Mouse (Mus musculus): ENCODE results near the gene Pgm5. TPM values are rescaled to one million over a fixed set of nuclear protein-coding genes. Genes with fewer than 3 reads are reported as not detected.

Pgm5 gene
- polyA plus RNA-seq, 1 experiment from 2014 or later = 0.96 TPM

- no peak for DNase-seq (ENCODE audit: low spot score)
- peaks cover 28% of the 10 kb centered on the region for H3K4me1 ChIP-seq (replicated peaks; ENCODE audit: insufficient read depth, low read length)
- H3K4me3 ChIP-seq (replicated peaks; ENCODE audit: low read depth, low read length) = no peak overlapping the region
- H3K4me2 ChIP-seq (ENCODE audit: low read length) = 0 out of 2 replicates have a peak overlapping the region, but pooled peaks have one; percentile 36
- peak overlapping the region; percentile 77 for H3K27ac ChIP-seq
- no peaks in the 10 kb centered on the region for H3K27me3 ChIP-seq (ENCODE audit: insufficient read depth, low read length)
- no peaks in the 10 kb centered on the region for H3K9me3 ChIP-seq (replicated peaks; ENCODE audit: low read length)
- no peak for ATAC-seq (replicated peaks; ENCODE audit: low FRiP score, low read depth)
- H3K9ac ChIP-seq (ENCODE audit: low read depth, low read length) = no peak overlapping the region
- 63% methylated on average over 10 of the region's 10 CpGs for WGBS
- TF ChIP-seq CTCF (IDR thresholded peaks at IDR 0.05; ENCODE audit: low read depth) = no peak
- H3K36me3 ChIP-seq (ENCODE audit: insufficient read depth, low read length) = no peaks in the 10 kb centered on the region
Observed at GRCm38 (mm10) chr19:24673331-24673730, 188.3 kb downstream of the Pgm5 start.

GRCm38 (mm10) chr19:24672366-24672960 lies 189.2 kb downstream of the Pgm5 start:
- 36% methylated on average over 10 of the region's 10 CpGs for WGBS
- Histone ChIP-seq H3K9me3 (replicated peaks; ENCODE audit: low read length) (no peaks in the 10 kb centered on the region), H3K4me1 (replicated peaks; ENCODE audit: insufficient read depth, low read length) (peaks cover 28% of the 10 kb centered on the region), H3K36me3 (ENCODE audit: insufficient read depth, low read length) (no peaks in the 10 kb centered on the region), H3K27me3 (ENCODE audit: insufficient read depth, low read length) (no peaks in the 10 kb centered on the region), H3K4me2 (ENCODE audit: low read length) (no peak overlapping the region), H3K9ac (ENCODE audit: low read depth, low read length) (no peak overlapping the region), H3K27ac (peak overlapping the region; percentile 58), H3K4me3 (replicated peaks; ENCODE audit: low read depth, low read length) (no peak overlapping the region)
- DNase-seq (ENCODE audit: low spot score) = no peak
- no peak for ATAC-seq (replicated peaks; ENCODE audit: low FRiP score, low read depth)
- TF ChIP-seq CTCF (IDR thresholded peaks at IDR 0.05; ENCODE audit: low read depth) = no peak

GRCm38 (mm10) chr19:24671571-24671970 lies 190.1 kb downstream of the Pgm5 start:
- Histone ChIP-seq H3K4me3 (replicated peaks; ENCODE audit: low read depth, low read length) (no peak overlapping the region), H3K36me3 (ENCODE audit: insufficient read depth, low read length) (no peaks in the 10 kb centered on the region), H3K27ac (peak overlapping the region; percentile 58), H3K4me1 (replicated peaks; ENCODE audit: insufficient read depth, low read length) (peaks cover 28% of the 10 kb centered on the region), H3K4me2 (ENCODE audit: low read length) (no peak overlapping the region), H3K9ac (ENCODE audit: low read depth, low read length) (no peak overlapping the region), H3K27me3 (ENCODE audit: insufficient read depth, low read length) (no peaks in the 10 kb centered on the region), H3K9me3 (replicated peaks; ENCODE audit: low read length) (no peaks in the 10 kb centered on the region)
- TF ChIP-seq CTCF (IDR thresholded peaks at IDR 0.05; ENCODE audit: low read depth) = no peak
- 30% methylated on average over 3 of the region's 3 CpGs for WGBS
- DNase-seq (ENCODE audit: low spot score) (peak; percentile 78), ATAC-seq (replicated peaks; ENCODE audit: low FRiP score, low read depth) (peak; percentile 90)

GRCm38 (mm10) chr19:24667527-24667926 lies 194.1 kb downstream of the Pgm5 start:
- H3K4me2 ChIP-seq (ENCODE audit: low read length) = no peak overlapping the region
- H3K4me1 ChIP-seq (replicated peaks; ENCODE audit: insufficient read depth, low read length) = peaks cover 13% of the 10 kb centered on the region; the same call in 1 of the 2 replicates
- no peaks in the 10 kb centered on the region for H3K9me3 ChIP-seq (replicated peaks; ENCODE audit: low read length)
- H3K4me3 ChIP-seq (replicated peaks; ENCODE audit: low read depth, low read length) = no peak overlapping the region
- no peak overlapping the region for H3K27ac ChIP-seq
- H3K36me3 ChIP-seq (ENCODE audit: insufficient read depth, low read length) = no peaks in the 10 kb centered on the region
- no peak for ATAC-seq (replicated peaks; ENCODE audit: low FRiP score, low read depth)
- DNase-seq (ENCODE audit: low spot score) = no peak
- H3K27me3 ChIP-seq (ENCODE audit: insufficient read depth, low read length) = no peaks in the 10 kb centered on the region
- no peak overlapping the region for H3K9ac ChIP-seq (ENCODE audit: low read depth, low read length)
- WGBS = 77% methylated on average over 3 of the region's 3 CpGs
- no peak for TF ChIP-seq CTCF (IDR thresholded peaks at IDR 0.05; ENCODE audit: low read depth)

GRCm38 (mm10) chr19:24665771-24666170 lies 195.9 kb downstream of the Pgm5 start:
- 82% methylated on average over 11 of the region's 11 CpGs for WGBS
- TF ChIP-seq CTCF (IDR thresholded peaks at IDR 0.05; ENCODE audit: low read depth) = no peak

GRCm38 (mm10) chr19:24662346-24662745 lies 199.3 kb downstream of the Pgm5 start:
- H3K4me2 ChIP-seq (ENCODE audit: low read length) = no peak overlapping the region
- 90% methylated on average over 2 of the region's 2 CpGs for WGBS
- H3K4me1 ChIP-seq (replicated peaks; ENCODE audit: insufficient read depth, low read length) = no peaks in the 10 kb centered on the region
- ATAC-seq (replicated peaks; ENCODE audit: low FRiP score, low read depth) (no peak), DNase-seq (ENCODE audit: low spot score) (no peak)
- H3K27me3 ChIP-seq (ENCODE audit: insufficient read depth, low read length) = no peaks in the 10 kb centered on the region
- no peaks in the 10 kb centered on the region for H3K9me3 ChIP-seq (replicated peaks; ENCODE audit: low read length)
- H3K27ac ChIP-seq = no peak overlapping the region
- H3K36me3 ChIP-seq (ENCODE audit: insufficient read depth, low read length) = no peaks in the 10 kb centered on the region
- no peak overlapping the region for H3K4me3 ChIP-seq (replicated peaks; ENCODE audit: low read depth, low read length)
- TF ChIP-seq CTCF (IDR thresholded peaks at IDR 0.05; ENCODE audit: low read depth) = no peak
- H3K9ac ChIP-seq (ENCODE audit: low read depth, low read length) = no peak overlapping the region

More at GRCm38 (mm10) chr19:24665771-24666170, 195.9 kb downstream of the Pgm5 start:
- no peaks in the 10 kb centered on the region for H3K27me3 ChIP-seq (ENCODE audit: insufficient read depth, low read length)
- no peak for DNase-seq (ENCODE audit: low spot score)
- no peaks in the 10 kb centered on the region for H3K4me1 ChIP-seq (replicated peaks; ENCODE audit: insufficient read depth, low read length)
- H3K9ac ChIP-seq (ENCODE audit: low read depth, low read length) = no peak overlapping the region
- H3K4me2 ChIP-seq (ENCODE audit: low read length) = no peak overlapping the region
- H3K4me3 ChIP-seq (replicated peaks; ENCODE audit: low read depth, low read length) = no peak overlapping the region
- no peak overlapping the region for H3K27ac ChIP-seq
- no peaks in the 10 kb centered on the region for H3K36me3 ChIP-seq (ENCODE audit: insufficient read depth, low read length)
- ATAC-seq (replicated peaks; ENCODE audit: low FRiP score, low read depth) = no peak
- no peaks in the 10 kb centered on the region for H3K9me3 ChIP-seq (replicated peaks; ENCODE audit: low read length)

- Histone ChIP-seq H3K27ac (no peak overlapping the region), H3K27me3 (ENCODE audit: insufficient read depth, low read length) (no peaks in the 10 kb centered on the region), H3K4me2 (ENCODE audit: low read length) (no peak overlapping the region), H3K9ac (ENCODE audit: low read depth, low read length) (no peak overlapping the region), H3K4me3 (replicated peaks; ENCODE audit: low read depth, low read length) (no peak overlapping the region), H3K4me1 (replicated peaks; ENCODE audit: insufficient read depth, low read length) (no peaks in the 10 kb centered on the region), H3K36me3 (ENCODE audit: insufficient read depth, low read length) (no peaks in the 10 kb centered on the region), H3K9me3 (replicated peaks; ENCODE audit: low read length) (no peaks in the 10 kb centered on the region)
- no peak for ATAC-seq (replicated peaks; ENCODE audit: low FRiP score, low read depth)
- 85% methylated on average over 3 of the region's 3 CpGs for WGBS
- TF ChIP-seq CTCF (IDR thresholded peaks at IDR 0.05; ENCODE audit: low read depth) = no peak
- no peak for DNase-seq (ENCODE audit: low spot score)
Observed at GRCm38 (mm10) chr19:24656981-24657380, 204.7 kb downstream of the Pgm5 start.
